Mouse (Mus musculus) urinary bladder, postnatal 25 days (tissue): ENCODE results near the gene Atp1a3.

Source experiments
- DNase-seq: peaks from one replicate; pipeline ENCODE4 v3.0.0; 2022; ENCODE audit warnings: low spot score

The Atp1a3 gene

GRCm38 (mm10) chr7:24964897-24965535, 40.7 kb downstream of the Atp1a3 start:
- DNase-seq = peak; percentile 77

- DNase-seq = no peak
These were observed 41.5 kb downstream of the Atp1a3 start for GRCm38 (mm10) chr7:24964288-24964687.

- no peak for DNase-seq
These were observed 50.5 kb downstream of the Atp1a3 start for GRCm38 (mm10) chr7:24955226-24955625.

- no peak for DNase-seq
These were observed 51.3 kb downstream of the Atp1a3 start for GRCm38 (mm10) chr7:24954450-24954849.

- no peak for DNase-seq
These were observed 51.8 kb downstream of the Atp1a3 start for GRCm38 (mm10) chr7:24953966-24954365.

GRCm38 (mm10) chr7:24949958-24950623, 55.7 kb downstream of the Atp1a3 start:
- DNase-seq = peak; percentile 72

GRCm38 (mm10) chr7:24948774-24949173, 57.0 kb downstream of the Atp1a3 start:
- DNase-seq = no peak

- no peak for DNase-seq
These were observed 58.3 kb downstream of the Atp1a3 start for GRCm38 (mm10) chr7:24947316-24948048.

- DNase-seq = no peak
These were observed 61.4 kb downstream of the Atp1a3 start, which contains the start of gene Gm4881 for GRCm38 (mm10) chr7:24944257-24944950. Gene Gm4881 (minus strand): TSS chr7:24944494.

- no peak for DNase-seq
These were observed 62.1 kb downstream of the Atp1a3 start for GRCm38 (mm10) chr7:24943641-24944040.

- DNase-seq = no peak
These were observed 74.1 kb downstream of the Atp1a3 start for GRCm38 (mm10) chr7:24931651-24932050.

- no peak for DNase-seq
These were observed 75.3 kb downstream of the Atp1a3 start for GRCm38 (mm10) chr7:24930475-24930874.
